Mouse (Mus musculus): ENCODE data around the gene 1520401A03Rik. TPM values are rescaled to one million over a fixed set of nuclear protein-coding genes. Genes with fewer than 3 reads are reported as not detected.
A peak's percentile ranks its signal among the peaks of the same experiment; 100 is the strongest.

The 1520401A03Rik gene
- polyA plus RNA-seq, 1 experiment = 0.40 TPM

DNA sequence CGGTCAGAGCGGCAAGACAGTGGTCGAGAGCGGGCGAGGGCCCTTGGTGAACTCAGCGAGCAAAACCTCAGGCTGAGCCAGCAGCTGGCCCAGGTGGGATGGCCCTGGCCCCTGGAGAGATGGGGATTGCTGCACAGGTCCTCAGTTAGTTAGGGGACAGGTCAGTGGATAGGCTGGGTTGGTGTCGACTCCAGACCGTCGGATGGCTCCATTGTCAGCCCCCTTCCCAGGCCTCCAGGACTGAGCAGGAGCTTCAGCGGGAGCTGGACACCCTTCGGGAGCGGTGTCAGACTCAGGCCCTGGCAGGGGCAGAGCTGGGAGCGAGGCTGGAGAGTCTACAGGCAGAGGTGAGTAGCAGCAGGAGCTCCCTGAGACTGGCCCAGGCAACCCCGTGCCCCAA, 57.1 kb downstream of the 1520401A03Rik start:
- H3K27me3 ChIP-seq (ENCODE audit: control insufficient read depth, insufficient read depth, insufficient read length) = no peaks in the 10 kb centered on the region
- H3K4me3 ChIP-seq = no peak overlapping the region
- no peaks in the 10 kb centered on the region for H3K79me2 ChIP-seq (ENCODE audit: control insufficient read depth, insufficient read depth)
- no peak for TF ChIP-seq TCF3 (IDR thresholded peaks at IDR 0.05; ENCODE audit: insufficient read length, low read depth)
- no peak for TF ChIP-seq REST (IDR thresholded peaks at IDR 0.05; ENCODE audit: insufficient read depth, insufficient read length)
- no peak for TF ChIP-seq MYOG (IDR thresholded peaks at IDR 0.05; ENCODE audit: control insufficient read depth in 1 of 3, insufficient read depth in 1 of 3, insufficient read length in 2 of 3, low read depth in 2 of 3)
- no peak for TF ChIP-seq TCF12 (IDR thresholded peaks at IDR 0.05; ENCODE audit: insufficient read depth, poor library complexity, severe bottlenecking)
- TF ChIP-seq USF1 (IDR thresholded peaks at IDR 0.05; ENCODE audit: low read depth) = no peak
- TF ChIP-seq POLR2A (IDR thresholded peaks at IDR 0.05; ENCODE audit: insufficient read length, low read depth) = no peak
- no peak for TF ChIP-seq MYOD1 (IDR thresholded peaks at IDR 0.05; ENCODE audit: control insufficient read depth in 1 of 3, insufficient read length in 2 of 3, low read depth in 2 of 3)
- TF ChIP-seq CEBPB (IDR thresholded peaks at IDR 0.05; ENCODE audit: insufficient read depth, poor library complexity, severe bottlenecking) = no peak
- no peak for TF ChIP-seq POLR2AphosphoS2 (IDR thresholded peaks at IDR 0.05; ENCODE audit: insufficient read length, low read depth)
- no peak for TF ChIP-seq E2F4 (IDR thresholded peaks at IDR 0.05; ENCODE audit: insufficient read depth)
- no peak overlapping the region for H3K4me2 ChIP-seq (ENCODE audit: low read depth)
- no peak overlapping the region for H3ac ChIP-seq (ENCODE audit: control insufficient read depth, insufficient read length)
- peaks cover 13% of the 10 kb centered on the region for H3K36me3 ChIP-seq (ENCODE audit: control insufficient read depth, insufficient read depth)

DNA sequence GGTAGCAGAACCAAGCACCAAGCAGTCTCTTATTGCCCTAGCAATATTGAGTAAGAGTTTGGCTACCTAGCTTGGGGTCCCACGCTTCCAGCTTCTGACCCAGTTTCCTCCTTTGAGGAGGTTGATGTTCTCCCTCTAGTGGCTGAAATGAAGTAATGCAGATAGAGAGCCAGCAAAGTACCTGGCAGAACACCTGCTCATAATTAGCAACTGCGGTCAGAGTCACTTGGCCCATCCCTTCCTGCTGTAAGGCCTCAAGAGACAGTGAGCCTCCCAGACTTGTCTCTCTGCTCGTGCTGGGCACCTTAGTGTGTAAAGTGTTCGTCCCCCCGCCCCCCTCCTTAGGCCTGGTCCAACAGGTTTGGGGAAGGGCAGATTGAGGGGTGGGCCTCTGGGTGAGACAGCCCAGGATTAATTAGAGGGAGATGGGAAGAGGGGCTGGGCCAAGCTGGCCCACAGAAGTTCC, 58.0 kb downstream of the 1520401A03Rik start:
- Histone ChIP-seq H3ac (ENCODE audit: control insufficient read depth, insufficient read length) (no peak overlapping the region), H3K4me2 (ENCODE audit: low read depth) (no peak overlapping the region), H3K4me3 (no peak overlapping the region), H3K27me3 (ENCODE audit: control insufficient read depth, insufficient read depth, insufficient read length) (no peaks in the 10 kb centered on the region), H3K36me3 (ENCODE audit: control insufficient read depth, insufficient read depth) (peaks cover 6% of the 10 kb centered on the region), H3K79me2 (ENCODE audit: control insufficient read depth, insufficient read depth) (no peaks in the 10 kb centered on the region)
- TF ChIP-seq POLR2AphosphoS2 (IDR thresholded peaks at IDR 0.05; ENCODE audit: insufficient read length, low read depth) (peak; percentile 75), POLR2A (IDR thresholded peaks at IDR 0.05; ENCODE audit: insufficient read length, low read depth) (no peak)

DNA sequence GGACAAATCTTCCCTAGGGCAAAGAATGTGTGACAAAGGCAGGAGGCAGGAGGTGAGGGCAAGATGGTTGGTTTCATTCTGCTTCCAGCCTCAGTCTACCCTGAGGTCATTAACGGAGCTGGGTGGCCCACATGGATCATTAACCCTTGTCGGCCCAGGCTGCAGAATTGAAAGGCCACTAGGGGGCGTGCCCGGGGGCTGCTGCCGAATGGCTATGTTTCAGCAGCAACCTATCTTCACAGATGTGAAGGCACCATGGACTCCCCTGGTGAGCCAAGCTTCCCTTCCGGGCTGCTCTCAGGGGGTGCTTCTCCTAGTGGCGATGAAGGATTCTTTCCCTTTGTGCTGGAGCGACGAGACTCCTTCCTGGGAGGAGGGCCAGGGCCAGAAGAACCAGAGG, 61.1 kb downstream of the 1520401A03Rik start:
- H3ac ChIP-seq (ENCODE audit: control insufficient read depth, insufficient read length) = no peak overlapping the region
- TF ChIP-seq TCF3 (IDR thresholded peaks at IDR 0.05; ENCODE audit: insufficient read length, low read depth) (no peak), POLR2A (IDR thresholded peaks at IDR 0.05; ENCODE audit: insufficient read length, low read depth) (no peak), USF1 (IDR thresholded peaks at IDR 0.05; ENCODE audit: low read depth) (no peak), REST (IDR thresholded peaks at IDR 0.05; ENCODE audit: insufficient read depth, insufficient read length) (no peak), MYOG (IDR thresholded peaks at IDR 0.05; ENCODE audit: control insufficient read depth in 1 of 3, insufficient read depth in 1 of 3, insufficient read length in 2 of 3, low read depth in 2 of 3) (no peak), E2F4 (IDR thresholded peaks at IDR 0.05; ENCODE audit: insufficient read depth) (no peak), MAX (IDR thresholded peaks at IDR 0.05; ENCODE audit: low read depth) (no peak), MYOD1 (IDR thresholded peaks at IDR 0.05; ENCODE audit: control insufficient read depth in 1 of 3, insufficient read length in 2 of 3, low read depth in 2 of 3) (no peak), CEBPB (IDR thresholded peaks at IDR 0.05; ENCODE audit: insufficient read depth, poor library complexity, severe bottlenecking) (no peak), POLR2AphosphoS2 (IDR thresholded peaks at IDR 0.05; ENCODE audit: insufficient read length, low read depth) (no peak)
- no peaks in the 10 kb centered on the region for H3K79me2 ChIP-seq (ENCODE audit: control insufficient read depth, insufficient read depth)
- peaks cover 4% of the 10 kb centered on the region for H3K36me3 ChIP-seq (ENCODE audit: control insufficient read depth, insufficient read depth)
- no peak overlapping the region for H3K4me3 ChIP-seq
- no peaks in the 10 kb centered on the region for H3K27me3 ChIP-seq (ENCODE audit: control insufficient read depth, insufficient read depth, insufficient read length)
- no peak overlapping the region for H3K4me2 ChIP-seq (ENCODE audit: low read depth)

DNA sequence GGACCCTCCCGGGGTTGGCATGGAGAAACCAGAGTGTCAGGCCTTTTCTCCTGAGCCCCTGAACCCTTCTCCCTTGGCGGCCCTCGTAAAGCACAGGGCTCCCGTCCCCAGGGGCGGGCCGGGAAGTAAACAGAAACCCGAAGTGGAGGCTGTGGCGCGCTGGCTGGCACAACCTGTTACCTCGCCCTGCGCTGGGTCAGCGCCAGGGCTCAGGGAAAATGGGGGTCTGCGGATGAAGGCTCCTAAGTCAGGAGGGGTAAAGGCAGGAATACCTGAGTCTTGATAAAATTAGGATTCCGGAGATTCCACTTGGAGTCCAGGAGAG, 61.7 kb downstream of the 1520401A03Rik start:
- Histone ChIP-seq H3K79me2 (ENCODE audit: control insufficient read depth, insufficient read depth) (no peaks in the 10 kb centered on the region), H3K36me3 (ENCODE audit: control insufficient read depth, insufficient read depth) (no peaks in the 10 kb centered on the region), H3K4me2 (ENCODE audit: low read depth) (no peak overlapping the region), H3K27me3 (ENCODE audit: control insufficient read depth, insufficient read depth, insufficient read length) (no peaks in the 10 kb centered on the region), H3ac (ENCODE audit: control insufficient read depth, insufficient read length) (no peak overlapping the region), H3K4me3 (no peak overlapping the region)
- TF ChIP-seq TCF3 (IDR thresholded peaks at IDR 0.05; ENCODE audit: insufficient read length, low read depth) (no peak), TCF12 (IDR thresholded peaks at IDR 0.05; ENCODE audit: insufficient read depth, poor library complexity, severe bottlenecking) (no peak), MAX (IDR thresholded peaks at IDR 0.05; ENCODE audit: low read depth) (no peak), REST (IDR thresholded peaks at IDR 0.05; ENCODE audit: insufficient read depth, insufficient read length) (no peak), MYOD1 (IDR thresholded peaks at IDR 0.05; ENCODE audit: control insufficient read depth in 1 of 3, insufficient read length in 2 of 3, low read depth in 2 of 3) (no peak), SRF (IDR thresholded peaks at IDR 0.05; ENCODE audit: control insufficient read depth, insufficient read length, low read depth) (no peak), USF1 (IDR thresholded peaks at IDR 0.05; ENCODE audit: low read depth) (no peak), POLR2A (IDR thresholded peaks at IDR 0.05; ENCODE audit: insufficient read length, low read depth) (no peak), E2F4 (IDR thresholded peaks at IDR 0.05; ENCODE audit: insufficient read depth) (no peak), POLR2AphosphoS2 (IDR thresholded peaks at IDR 0.05; ENCODE audit: insufficient read length, low read depth) (no peak), CEBPB (IDR thresholded peaks at IDR 0.05; ENCODE audit: insufficient read depth, poor library complexity, severe bottlenecking) (no peak)

DNA sequence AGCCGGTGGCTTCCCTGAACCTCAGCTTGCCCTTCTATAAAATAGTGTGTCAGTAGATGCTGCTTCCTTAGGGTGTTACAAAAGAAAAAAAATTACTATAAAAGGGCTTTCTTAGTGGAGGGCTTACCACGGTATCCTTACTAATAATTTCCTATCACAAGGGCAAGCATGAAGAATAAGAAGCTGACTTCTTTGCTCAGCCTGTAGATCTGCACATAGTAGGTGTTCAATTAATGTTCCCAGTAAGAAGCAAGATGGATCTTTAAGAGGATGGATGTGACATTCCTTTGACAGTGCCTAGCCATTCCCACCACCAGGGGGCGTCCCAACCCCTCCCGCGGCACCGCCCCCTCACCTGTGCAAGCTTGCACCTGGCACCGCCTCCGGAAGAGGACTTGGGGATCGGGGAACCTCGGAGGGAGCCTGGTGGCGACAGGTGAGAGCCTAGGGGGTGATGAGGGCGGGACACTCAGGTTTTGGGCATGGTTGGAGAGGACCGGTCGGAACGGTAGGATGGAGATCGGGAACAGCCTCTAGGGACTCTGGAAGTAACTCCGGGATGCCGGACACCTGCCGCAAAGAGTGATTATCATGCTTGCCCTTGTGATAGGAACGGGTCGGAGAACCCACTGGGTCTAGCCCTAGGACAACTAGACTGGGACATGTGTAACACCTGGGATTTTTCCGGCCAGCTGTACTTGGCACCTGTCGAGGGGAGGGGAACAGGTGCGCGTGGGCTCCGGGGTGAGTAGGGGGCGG, 62.3 kb downstream of the 1520401A03Rik start, which contains the start of gene Bicdl2:
Bicdl2 (plus strand) TSS at position 390 of the 759 bp plus-strand sequence.
- no peak within 1 kb of the TSS for H3K4me3 ChIP-seq
- no peak within 1 kb of the TSS for H3ac ChIP-seq (ENCODE audit: control insufficient read depth, insufficient read length)
- no peaks in the 10 kb centered on the region for H3K27me3 ChIP-seq (ENCODE audit: control insufficient read depth, insufficient read depth, insufficient read length)
- no peaks in the 10 kb centered on the region for H3K79me2 ChIP-seq (ENCODE audit: control insufficient read depth, insufficient read depth)
- TF ChIP-seq MYOG (IDR thresholded peaks at IDR 0.05; ENCODE audit: control insufficient read depth in 1 of 3, insufficient read depth in 1 of 3, insufficient read length in 2 of 3, low read depth in 2 of 3) (peak in 1 of 3 experiments; percentile 11), POLR2A (IDR thresholded peaks at IDR 0.05; ENCODE audit: insufficient read length, low read depth) (no peak), MYOD1 (IDR thresholded peaks at IDR 0.05; ENCODE audit: control insufficient read depth in 1 of 3, insufficient read length in 2 of 3, low read depth in 2 of 3) (peak in 1 of 3 experiments; percentile 44), MAX (IDR thresholded peaks at IDR 0.05; ENCODE audit: low read depth) (no peak)
- H3K4me2 ChIP-seq (ENCODE audit: low read depth) = no peak within 1 kb of the TSS
- no peaks in the 10 kb centered on the region for H3K36me3 ChIP-seq (ENCODE audit: control insufficient read depth, insufficient read depth)
